Mouse (Mus musculus) heart, embryonic 14.5 days (tissue): ENCODE data around the gene Ptpro. TPM values are rescaled to one million over a fixed set of nuclear protein-coding genes. Genes with fewer than 3 reads are reported as not detected.

Source experiments
- ATAC-seq: fragments of 200-750 bp; cut with Nextera tagmentation; 2 replicates; pipeline ENCODE4 v1.8.0; 2017; ENCODE audit warnings: low read depth, moderate TSS enrichment; ENCODE audit not compliant: insufficient number of reproducible peaks, insufficient read depth, low FRiP score
- H3K27ac ChIP-seq, 2 experiments: fragments of 200-500 bp in 1 of 2; fragments of 300-500 bp in 1 of 2; sonication (generic) in 1 of 2; replicated peaks in 1 of 2; 2 replicates each; pipeline ENCODE4 v1.5.1; 2012 to 2014; ENCODE audit warnings: low read depth in 2 of 2, low read length in 2 of 2, control low read depth in 1 of 2, mild to moderate bottlenecking in 1 of 2, mixed read lengths in 1 of 2; ENCODE audit not compliant: control insufficient read depth in 1 of 2, insufficient read depth in 1 of 2
- H3K27me3 ChIP-seq: fragments of 300-500 bp; sonication (generic); 2 replicates; pipeline ENCODE4 v1.6.1; 2014; ENCODE audit warnings: mild to moderate bottlenecking, low read length, control low read depth; ENCODE audit not compliant: control insufficient read depth, insufficient read depth
- H3K36me3 ChIP-seq: fragments of 300-500 bp; sonication (generic); 2 replicates; pipeline ENCODE4 v1.6.1; 2014; ENCODE audit warnings: mild to moderate bottlenecking, control low read depth, low read length, mixed read lengths; ENCODE audit not compliant: control insufficient read depth, insufficient read depth
- H3K4me1 ChIP-seq, 2 experiments: fragments of 200-500 bp in 1 of 2; fragments of 300-500 bp in 1 of 2; sonication (generic) in 1 of 2; 2 replicates each; pipeline ENCODE4 v1.6.1; 2012 to 2014; ENCODE audit warnings: low read length in 2 of 2, control low read depth in 1 of 2, mixed read lengths in 1 of 2; ENCODE audit not compliant: control insufficient read depth in 2 of 2, insufficient read depth in 2 of 2
- H3K4me2 ChIP-seq: fragments of 300-500 bp; sonication (generic); 2 replicates; pipeline ENCODE4 v1.6.1; 2014; ENCODE audit warnings: mild to moderate bottlenecking, low read length
- H3K4me3 ChIP-seq, 2 experiments: fragments of 200-500 bp in 1 of 2; fragments of 300-500 bp in 1 of 2; sonication (generic) in 1 of 2; 2 replicates each; pipeline ENCODE4 v1.5.1; 2012 to 2014; ENCODE audit warnings: low read length in 2 of 2, mild to moderate bottlenecking in 2 of 2, control low read depth in 1 of 2, low read depth in 1 of 2, moderate library complexity in 1 of 2; ENCODE audit not compliant: control insufficient read depth in 1 of 2, insufficient read depth in 1 of 2
- H3K9ac ChIP-seq: fragments of 300-500 bp; sonication (generic); 2 replicates; pipeline ENCODE4 v1.6.1; 2014; ENCODE audit warnings: mild to moderate bottlenecking, low read length
- H3K9me3 ChIP-seq: fragments of 300-500 bp; sonication (generic); 2 replicates; pipeline ENCODE4 v1.6.1; 2016; ENCODE audit warnings: low read length, control low read depth; ENCODE audit not compliant: control insufficient read depth
- WGBS: fragments of 180-500 bp; shearing (Covaris S2); extraction: QIAGEN DNeasy Blood & Tissue Kit; methylation state at CpG from one replicate; pipeline ENCODE4 v1.1.7; 2014; 5-methylcytosine and 5-hydroxymethylcytosine counted together
- polyA plus RNA-seq: library from polyadenylated mRNA; unstranded; fragments of >200 nt; fragmentation: Nextera tagmentation; extraction: Ambion mirVana; gene quantifications from 2 replicates; pipeline ENCODE4 v1.2.1, GENCODE M21; 2014

Ptpro gene
- polyA plus RNA-seq, 1 experiment from 2014 or later: 4.1 TPM

GRCm38 (mm10) chr6:137491659-137492058, 239.5 kb downstream of the Ptpro start:
- Histone ChIP-seq H3K9ac (no peak overlapping the region), H3K4me2 (no peak overlapping the region), H3K27me3 (no peaks in the 10 kb centered on the region), H3K27ac (no peak overlapping the region), H3K36me3 (0 out of 2 replicates have a peak, but pooled peaks cover 4% of the 10 kb centered on the region), H3K4me3 (no peak overlapping the region), H3K9me3 (no peaks in the 10 kb centered on the region), H3K4me1 (peaks cover 2 to 4% of the 10 kb centered on the region in 2 experiments; a peak in 2 of 4 replicates)
- ATAC-seq: no peak
- WGBS: 50% methylated on average over 2 of the region's 2 CpGs

DNA sequence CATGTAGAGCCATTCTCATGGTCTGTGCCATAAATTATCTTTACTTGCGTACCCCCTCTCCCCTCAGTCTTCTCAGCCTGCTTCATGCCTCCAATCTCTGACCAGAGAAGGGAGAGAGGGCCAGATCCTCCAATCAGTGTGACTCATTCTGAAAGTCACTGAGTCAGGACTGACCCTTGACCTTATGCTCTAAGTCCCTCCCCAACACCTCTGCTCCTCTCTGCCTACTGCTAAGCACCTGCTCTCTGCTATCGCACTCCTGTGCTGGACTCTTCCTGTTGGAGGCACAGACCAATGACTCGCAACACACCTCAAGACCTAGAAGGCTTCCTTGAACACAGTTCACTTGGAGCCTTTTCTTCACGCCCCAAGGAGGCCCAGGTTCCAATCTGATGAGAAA, 240.5 kb downstream of the Ptpro start:
- H3K27me3 ChIP-seq: no peaks in the 10 kb centered on the region
- H3K4me1 ChIP-seq: peaks cover 0 to under 1% of the 10 kb centered on the region in 2 experiments; a peak in 1 of 4 replicates
- H3K36me3 ChIP-seq: 0 out of 2 replicates have a peak, but pooled peaks cover 4% of the 10 kb centered on the region
- no peak overlapping the region for H3K4me2 ChIP-seq
- H3K27ac ChIP-seq: no peak overlapping the region
- H3K4me3 ChIP-seq: no peak overlapping the region
- no peak for ATAC-seq
- no peaks in the 10 kb centered on the region for H3K9me3 ChIP-seq
- 85% methylated on average over 4 of the region's 4 CpGs for WGBS
- H3K9ac ChIP-seq: no peak overlapping the region

GRCm38 (mm10) chr6:137493211-137494135, 241.4 kb downstream of the Ptpro start:
- ATAC-seq: no peak
- Histone ChIP-seq H3K9me3 (no peaks in the 10 kb centered on the region), H3K27me3 (no peaks in the 10 kb centered on the region), H3K4me1 (no peaks in the 10 kb centered on the region; a peak in 1 of 4 replicates), H3K4me2 (no peak overlapping the region), H3K27ac (no peak overlapping the region), H3K4me3 (no peak overlapping the region), H3K36me3 (0 out of 2 replicates have a peak, but pooled peaks cover 4% of the 10 kb centered on the region), H3K9ac (no peak overlapping the region)
- WGBS: 85% methylated on average over 17 of the region's 17 CpGs

DNA sequence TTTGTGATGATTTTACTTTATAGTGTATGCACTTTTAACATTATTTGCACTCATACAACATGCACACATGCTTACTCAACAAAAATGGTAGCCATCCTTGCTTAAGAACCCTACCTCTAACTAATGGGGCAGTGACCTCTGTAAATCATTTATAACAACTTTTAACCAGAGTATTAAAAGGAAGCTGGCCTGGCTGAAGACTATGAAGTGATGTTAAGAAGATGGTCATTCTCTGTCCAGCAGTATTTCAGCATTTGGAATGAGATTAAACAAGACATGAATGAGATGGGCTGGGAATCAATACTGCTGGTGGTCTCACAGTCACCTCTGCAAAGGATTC, 242.0 kb downstream of the Ptpro start:
- H3K27ac ChIP-seq: no peak overlapping the region
- H3K9me3 ChIP-seq: no peaks in the 10 kb centered on the region
- H3K27me3 ChIP-seq: no peaks in the 10 kb centered on the region
- no peaks in the 10 kb centered on the region; a peak in 1 of 4 replicates for H3K4me1 ChIP-seq
- no peak overlapping the region for H3K4me3 ChIP-seq
- no peak overlapping the region for H3K4me2 ChIP-seq
- no peak for ATAC-seq
- no peak overlapping the region for H3K9ac ChIP-seq
- H3K36me3 ChIP-seq: 0 out of 2 replicates have a peak, but pooled peaks cover 6% of the 10 kb centered on the region

GRCm38 (mm10) chr6:137494801-137495200, 242.7 kb downstream of the Ptpro start:
- Histone ChIP-seq H3K9ac (no peak overlapping the region), H3K4me2 (no peak overlapping the region), H3K36me3 (0 out of 2 replicates have a peak, but pooled peaks cover 3% of the 10 kb centered on the region), H3K4me3 (no peak overlapping the region), H3K9me3 (no peaks in the 10 kb centered on the region), H3K27ac (no peak overlapping the region), H3K27me3 (no peaks in the 10 kb centered on the region), H3K4me1 (no peaks in the 10 kb centered on the region; a peak in 1 of 4 replicates)
- WGBS: 71% methylated on average over 1 of the region's 1 CpGs
- no peak for ATAC-seq

DNA sequence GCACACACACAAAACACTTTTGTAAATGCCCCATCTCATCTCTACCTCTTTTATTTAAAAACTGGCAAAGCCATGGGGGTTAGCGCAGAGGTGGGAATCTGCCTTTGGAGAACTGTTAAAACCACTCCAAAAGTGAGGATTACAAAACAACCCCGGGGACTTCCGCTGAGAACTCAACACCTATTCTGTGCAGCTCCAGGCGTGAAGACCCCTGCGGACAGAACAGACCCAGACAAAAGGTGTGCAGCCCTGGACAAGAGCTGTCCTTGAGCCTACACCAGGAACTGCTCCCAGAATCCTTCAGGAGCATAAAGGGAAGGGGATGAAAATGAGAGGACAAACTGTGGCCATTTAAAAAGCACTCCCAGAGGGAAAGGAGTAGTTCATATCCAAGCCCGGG, 243.1 kb downstream of the Ptpro start:
- H3K27me3 ChIP-seq: no peaks in the 10 kb centered on the region
- H3K9ac ChIP-seq: no peak overlapping the region
- no peak overlapping the region for H3K4me3 ChIP-seq
- no peak overlapping the region for H3K27ac ChIP-seq
- H3K9me3 ChIP-seq: no peaks in the 10 kb centered on the region
- ATAC-seq: no peak
- no peak overlapping the region for H3K4me2 ChIP-seq
- 0 out of 2 replicates have a peak, but pooled peaks cover 3% of the 10 kb centered on the region for H3K36me3 ChIP-seq
- WGBS: 65% methylated on average over 6 of the region's 6 CpGs
- no peaks in the 10 kb centered on the region; a peak in 1 of 4 replicates for H3K4me1 ChIP-seq

GRCm38 (mm10) chr6:137496562-137496961, 244.4 kb downstream of the Ptpro start:
- Histone ChIP-seq H3K9ac (no peak overlapping the region), H3K27ac (no peak overlapping the region), H3K4me1 (no peaks in the 10 kb centered on the region; a peak in 1 of 4 replicates), H3K36me3 (0 out of 2 replicates have a peak, but pooled peaks cover 3% of the 10 kb centered on the region), H3K27me3 (no peaks in the 10 kb centered on the region), H3K9me3 (no peaks in the 10 kb centered on the region), H3K4me2 (no peak overlapping the region), H3K4me3 (no peak overlapping the region)
- 93% methylated on average over 2 of the region's 2 CpGs for WGBS
- no peak for ATAC-seq
